Mouse (Mus musculus) liver, embryonic 11.5 days (tissue): ENCODE measurements at regions not wholly inside any gene's neighbourhood (a gene's known extent, or its start where the extent isn't known, plus 50 kb on each side); places are given as distances from the start of the nearest gene placed in this dataset.

Experiments
- ATAC-seq: fragments of 200-750 bp; cut with Nextera tagmentation; replicated peaks from 2 replicates; pipeline ENCODE4 v1.8.0; 2017; ENCODE audit warnings: moderate number of reproducible peaks, mild to moderate bottlenecking, moderate TSS enrichment, moderate library complexity; ENCODE audit not compliant: low FRiP score
- DNase-seq: peaks from one replicate; pipeline ENCODE4 v3.0.0-alpha.2; 2017; ENCODE audit warnings: low spot score
- H3K27ac ChIP-seq: fragments of 300-500 bp; sonication (generic); 2 replicates; pipeline ENCODE4 v1.5.1; 2014; ENCODE audit warnings: mild to moderate bottlenecking, low read depth, low read length, control low read depth
- H3K27me3 ChIP-seq: fragments of 300-500 bp; sonication (generic); replicated peaks from 2 replicates; pipeline ENCODE4 v1.6.1; 2014; ENCODE audit warnings: low read length, mixed read lengths; ENCODE audit not compliant: control insufficient read depth, insufficient read depth
- H3K36me3 ChIP-seq: fragments of 300-500 bp; sonication (generic); 2 replicates; pipeline ENCODE4 v1.6.1; 2014; ENCODE audit warnings: mild to moderate bottlenecking, low read length, moderate library complexity, mixed read lengths; ENCODE audit not compliant: control insufficient read depth, insufficient read depth
- H3K4me1 ChIP-seq: fragments of 300-500 bp; sonication (generic); replicated peaks from 2 replicates; pipeline ENCODE4 v1.6.1; 2014; ENCODE audit warnings: low read length, mixed read lengths; ENCODE audit not compliant: control insufficient read depth, insufficient read depth
- H3K4me2 ChIP-seq: fragments of 300-500 bp; sonication (generic); 2 replicates; pipeline ENCODE4 v1.6.1; 2014; ENCODE audit warnings: mild to moderate bottlenecking, control low read depth, moderate library complexity
- H3K4me3 ChIP-seq: fragments of 300-500 bp; sonication (generic); 2 replicates; pipeline ENCODE4 v1.5.1; 2014; ENCODE audit warnings: low read depth, low read length, control low read depth
- H3K9ac ChIP-seq: fragments of 300-500 bp; sonication (generic); 2 replicates; pipeline ENCODE4 v1.6.1; 2014; ENCODE audit warnings: low read depth, low read length, control low read depth
- H3K9me3 ChIP-seq: fragments of 300-500 bp; sonication (generic); 2 replicates; pipeline ENCODE4 v1.6.1; 2016; ENCODE audit warnings: low read length, inconsistent platforms, mixed read lengths; ENCODE audit not compliant: control insufficient read depth
- WGBS: fragments of 180-500 bp; shearing (Covaris S2); extraction: QIAGEN DNeasy Blood & Tissue Kit; methylation state at CpG from one replicate; pipeline ENCODE4 v1.1.7; 2014; 5-methylcytosine and 5-hydroxymethylcytosine counted together

DNA sequence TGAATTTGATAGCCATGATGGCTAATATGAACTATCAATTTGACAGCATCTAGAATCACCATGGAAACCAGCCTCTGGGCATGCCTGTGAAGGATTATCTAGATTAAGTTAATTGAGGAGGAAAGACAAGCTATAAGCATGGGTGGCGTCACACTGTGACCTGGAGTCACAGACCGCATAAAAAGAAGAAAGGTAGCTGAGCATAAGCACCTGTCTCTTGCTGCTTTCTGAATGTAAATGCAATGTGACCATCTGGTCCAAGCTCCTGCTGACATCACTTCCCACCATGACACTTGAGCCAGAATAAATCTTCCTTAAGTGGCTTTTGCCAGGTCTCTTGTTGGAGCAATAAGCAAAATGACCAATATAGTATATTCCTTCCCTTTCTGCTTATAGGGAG is 113.4 kb upstream of the Gm17728 start:
- DNase-seq, result no peak
- Histone ChIP-seq H3K9ac (no peak overlapping the region), H3K27me3 (no peaks in the 10 kb centered on the region), H3K9me3 (no peaks in the 10 kb centered on the region), H3K4me3 (no peak overlapping the region), H3K36me3 (no peaks in the 10 kb centered on the region), H3K4me1 (no peaks in the 10 kb centered on the region), H3K27ac (no peak overlapping the region), H3K4me2 (no peak overlapping the region)
- no peak for ATAC-seq
- 70% methylated on average over 2 of the region's 2 CpGs for WGBS

- WGBS, result 71% methylated on average over 6 of the region's 6 CpGs
- H3K36me3 ChIP-seq, result no peaks in the 10 kb centered on the region
- no peaks in the 10 kb centered on the region for H3K4me1 ChIP-seq
- no peak for DNase-seq
- no peaks in the 10 kb centered on the region for H3K9me3 ChIP-seq
- H3K27me3 ChIP-seq, result no peaks in the 10 kb centered on the region
- no peak overlapping the region for H3K4me3 ChIP-seq
- no peak overlapping the region for H3K9ac ChIP-seq
- no peak overlapping the region for H3K27ac ChIP-seq
- no peak overlapping the region for H3K4me2 ChIP-seq
- no peak for ATAC-seq
These were observed 99.1 kb upstream of the Gm17728 start for GRCm38 (mm10) chr17:9322772-9323171.

DNA sequence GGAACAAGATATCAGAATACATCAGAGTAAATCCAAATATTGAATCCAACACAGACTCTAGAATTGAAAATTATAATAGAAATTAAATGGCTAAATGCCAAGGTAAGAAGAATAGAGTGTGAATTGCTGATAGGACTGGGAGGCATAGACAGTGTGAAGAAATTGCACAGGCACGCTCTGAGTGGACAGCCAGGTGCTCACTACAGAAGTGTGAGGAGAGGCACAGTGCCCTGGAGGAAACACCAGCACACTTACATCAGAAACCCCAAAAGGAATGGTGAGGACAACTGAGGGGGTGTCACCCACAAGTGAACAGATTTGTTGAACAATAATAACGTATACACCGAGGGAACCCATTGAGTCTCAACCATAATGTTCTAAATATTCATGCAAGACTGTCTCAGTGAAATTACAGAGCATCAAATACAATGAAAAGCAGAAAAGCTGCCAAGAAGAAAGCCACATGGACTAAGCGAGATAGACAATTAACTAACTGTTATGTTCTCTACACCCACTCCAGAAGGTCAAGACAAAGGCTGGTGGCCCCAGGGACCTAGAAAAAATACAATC is 92.9 kb upstream of the Gm17728 start:
- Histone ChIP-seq H3K27ac (no peak overlapping the region), H3K4me3 (no peak overlapping the region), H3K9me3 (no peaks in the 10 kb centered on the region), H3K4me1 (no peaks in the 10 kb centered on the region), H3K9ac (no peak overlapping the region), H3K4me2 (no peak overlapping the region), H3K27me3 (no peaks in the 10 kb centered on the region), H3K36me3 (no peaks in the 10 kb centered on the region)
- DNase-seq (no peak), ATAC-seq (no peak)
- WGBS, result 78% methylated on average over 4 of the region's 4 CpGs

DNA sequence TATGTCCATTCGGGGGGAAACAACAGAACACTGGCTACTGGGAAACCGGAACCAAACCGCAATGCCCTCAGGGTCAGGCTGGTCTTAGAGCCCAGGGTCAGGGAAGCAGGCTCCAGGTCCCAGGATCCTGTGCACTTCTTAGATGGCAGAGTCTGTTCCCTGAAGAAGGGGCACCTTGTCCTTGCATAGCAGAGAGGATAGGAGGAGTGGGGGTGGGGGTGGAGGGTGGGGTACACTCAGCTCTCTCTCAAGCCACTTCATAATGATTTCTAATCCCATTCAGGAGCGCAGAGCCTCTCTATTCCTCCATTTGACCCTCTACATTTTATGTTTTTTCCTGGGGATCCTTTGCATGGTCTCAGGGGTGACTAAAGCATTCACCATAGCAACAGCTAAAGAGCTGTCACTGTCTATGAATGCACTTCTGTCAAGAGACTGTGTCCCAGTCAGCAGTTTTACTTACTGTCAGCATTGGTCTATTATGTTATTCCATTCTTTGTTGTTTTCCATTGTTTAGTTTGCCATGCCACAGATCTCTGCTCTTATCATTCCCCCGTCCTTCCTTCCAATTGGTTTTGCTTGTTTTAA is 64.2 kb upstream of the Gm17728 start:
- 85% methylated on average over 5 of the region's 5 CpGs for WGBS
- DNase-seq, result no peak
- no peaks in the 10 kb centered on the region for H3K36me3 ChIP-seq

More for the DNA sequence above, 64.2 kb upstream of the Gm17728 start:
- Histone ChIP-seq H3K4me3 (no peak overlapping the region), H3K9ac (no peak overlapping the region), H3K9me3 (no peaks in the 10 kb centered on the region), H3K4me2 (no peak overlapping the region), H3K27ac (no peak overlapping the region), H3K4me1 (no peaks in the 10 kb centered on the region), H3K27me3 (no peaks in the 10 kb centered on the region)
- no peak for ATAC-seq
